Mouse (Mus musculus) forebrain, embryonic 10.5 days (tissue): ENCODE measurements at regions not wholly inside any gene's neighbourhood (a gene's known extent, or its start where the extent isn't known, plus 50 kb on each side); places are given as distances from the start of the nearest gene placed in this dataset.

Experiments
- DNase-seq: peaks from one replicate; pipeline ENCODE4 v3.0.0-alpha.2; 2017; ENCODE audit warnings: low spot score; ENCODE audit errors: extremely low spot score
- H3K27ac ChIP-seq: fragments of 300-500 bp; sonication (generic); 2 replicates; pipeline ENCODE4 v1.5.1; 2016; ENCODE audit warnings: mild to moderate bottlenecking
- H3K27me3 ChIP-seq: fragments of 300-500 bp; sonication (generic); 2 replicates; pipeline ENCODE4 v1.6.1; 2016; ENCODE audit warnings: mild to moderate bottlenecking; ENCODE audit not compliant: poor library complexity, severe bottlenecking
- H3K36me3 ChIP-seq: fragments of 300-500 bp; sonication (generic); replicated peaks from 2 replicates; pipeline ENCODE4 v1.6.1; 2016; ENCODE audit warnings: mild to moderate bottlenecking, moderate library complexity
- H3K4me1 ChIP-seq: fragments of 300-500 bp; sonication (generic); 2 replicates; pipeline ENCODE4 v1.6.1; 2016
- H3K4me3 ChIP-seq: fragments of 300-500 bp; sonication (generic); 2 replicates; pipeline ENCODE4 v1.5.1; 2016; ENCODE audit warnings: mild to moderate bottlenecking, moderate library complexity
- H3K9me3 ChIP-seq: fragments of 300-500 bp; sonication (generic); 2 replicates; pipeline ENCODE4 v1.6.1; 2016; ENCODE audit warnings: mild to moderate bottlenecking, moderate library complexity
- WGBS: fragments of 180-500 bp; shearing (Covaris S2); methylation state at CpG from one replicate; pipeline ENCODE4 v1.1.7; 2016; 5-methylcytosine and 5-hydroxymethylcytosine counted together

DNA sequence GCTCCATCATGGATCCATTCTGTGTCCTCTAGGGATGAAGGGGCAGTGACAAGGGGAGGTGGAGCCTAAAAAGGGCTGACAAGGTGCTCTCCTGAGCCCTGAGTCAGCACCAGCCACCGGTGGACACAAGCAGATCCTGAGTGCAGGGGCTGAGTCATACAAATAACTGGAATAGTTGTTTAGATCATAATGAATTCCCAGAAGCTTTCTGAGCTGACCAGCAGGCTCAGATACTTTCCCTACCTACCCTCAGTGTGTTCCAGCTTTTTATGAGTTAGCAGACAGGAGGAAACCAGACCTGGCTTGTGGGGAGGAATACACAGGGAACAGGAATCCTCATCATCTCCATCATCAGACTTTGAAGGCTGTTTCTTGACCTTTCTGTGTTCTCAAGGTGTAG lies 130.7 kb upstream of the Fggy start:
- no peak for DNase-seq
- Histone ChIP-seq H3K36me3 (no peaks in the 10 kb centered on the region), H3K9me3 (no peaks in the 10 kb centered on the region), H3K4me1 (no peaks in the 10 kb centered on the region), H3K4me3 (no peak overlapping the region), H3K27me3 (no peaks in the 10 kb centered on the region), H3K27ac (no peak overlapping the region)
- WGBS: 74% methylated on average over 1 of the region's 1 CpGs

DNA sequence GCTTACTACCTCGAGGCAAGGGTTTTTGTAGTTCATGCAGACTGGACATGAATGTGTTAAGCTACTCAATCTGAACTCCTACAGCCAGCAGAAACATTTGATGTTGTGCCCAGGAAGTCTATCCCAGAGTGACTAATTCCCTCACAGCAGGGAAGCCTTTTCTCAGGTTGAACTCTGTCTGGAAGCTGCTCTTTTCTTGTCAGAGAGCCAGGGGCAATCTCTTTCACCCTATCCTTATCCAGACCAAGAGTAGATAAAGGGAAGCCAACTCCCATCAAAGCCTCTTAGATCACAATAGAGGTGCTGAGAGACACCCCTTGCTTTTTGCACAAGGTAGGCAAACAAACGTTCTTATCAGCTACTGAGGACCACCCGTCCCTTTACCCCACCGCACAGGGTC lies 122.8 kb upstream of the Fggy start:
- DNase-seq: no peak
- H3K4me3 ChIP-seq: no peak overlapping the region
- 21% methylated on average over 4 of the region's 4 CpGs for WGBS
- H3K27me3 ChIP-seq: no peaks in the 10 kb centered on the region
- H3K36me3 ChIP-seq: no peaks in the 10 kb centered on the region
- H3K4me1 ChIP-seq: peaks cover 9% of the 10 kb centered on the region
- H3K27ac ChIP-seq: no peak overlapping the region
- no peaks in the 10 kb centered on the region for H3K9me3 ChIP-seq

DNA sequence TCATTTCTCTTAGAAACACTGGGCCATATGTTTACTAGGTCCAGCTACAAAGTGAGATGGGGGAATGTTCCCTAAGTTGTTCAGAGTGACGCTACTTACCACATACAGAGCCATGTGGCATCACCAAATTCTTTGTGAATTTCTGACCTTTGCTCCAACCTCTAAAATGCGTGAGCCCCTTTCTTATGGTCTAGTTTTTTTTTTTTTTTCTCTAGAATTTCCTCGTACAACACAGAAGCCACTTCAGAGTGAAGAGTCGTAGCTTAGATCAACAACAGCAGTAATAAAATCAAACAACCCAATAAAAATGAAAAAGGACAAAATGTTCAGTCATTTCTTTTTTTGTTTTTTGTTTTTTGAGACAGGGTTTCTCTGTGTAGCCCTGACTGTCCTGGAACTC lies 122.2 kb upstream of the Fggy start:
- WGBS: 59% methylated on average over 4 of the region's 4 CpGs

GRCm38 (mm10) chr4:95439834-95440233 lies 117.5 kb upstream of the Fggy start:
- H3K4me3 ChIP-seq: no peak overlapping the region
- H3K27ac ChIP-seq: no peak overlapping the region
- no peaks in the 10 kb centered on the region for H3K36me3 ChIP-seq
- H3K27me3 ChIP-seq: no peaks in the 10 kb centered on the region
- no peaks in the 10 kb centered on the region for H3K9me3 ChIP-seq
- 41% methylated on average over 1 of the region's 1 CpGs for WGBS
- no peak for DNase-seq
- peaks cover 16% of the 10 kb centered on the region for H3K4me1 ChIP-seq

More for the DNA sequence above, 122.2 kb upstream of the Fggy start:
- Histone ChIP-seq H3K27ac (no peak overlapping the region), H3K9me3 (no peaks in the 10 kb centered on the region), H3K4me1 (peaks cover 9% of the 10 kb centered on the region), H3K27me3 (no peaks in the 10 kb centered on the region), H3K36me3 (no peaks in the 10 kb centered on the region), H3K4me3 (no peak overlapping the region)
- no peak for DNase-seq

DNA sequence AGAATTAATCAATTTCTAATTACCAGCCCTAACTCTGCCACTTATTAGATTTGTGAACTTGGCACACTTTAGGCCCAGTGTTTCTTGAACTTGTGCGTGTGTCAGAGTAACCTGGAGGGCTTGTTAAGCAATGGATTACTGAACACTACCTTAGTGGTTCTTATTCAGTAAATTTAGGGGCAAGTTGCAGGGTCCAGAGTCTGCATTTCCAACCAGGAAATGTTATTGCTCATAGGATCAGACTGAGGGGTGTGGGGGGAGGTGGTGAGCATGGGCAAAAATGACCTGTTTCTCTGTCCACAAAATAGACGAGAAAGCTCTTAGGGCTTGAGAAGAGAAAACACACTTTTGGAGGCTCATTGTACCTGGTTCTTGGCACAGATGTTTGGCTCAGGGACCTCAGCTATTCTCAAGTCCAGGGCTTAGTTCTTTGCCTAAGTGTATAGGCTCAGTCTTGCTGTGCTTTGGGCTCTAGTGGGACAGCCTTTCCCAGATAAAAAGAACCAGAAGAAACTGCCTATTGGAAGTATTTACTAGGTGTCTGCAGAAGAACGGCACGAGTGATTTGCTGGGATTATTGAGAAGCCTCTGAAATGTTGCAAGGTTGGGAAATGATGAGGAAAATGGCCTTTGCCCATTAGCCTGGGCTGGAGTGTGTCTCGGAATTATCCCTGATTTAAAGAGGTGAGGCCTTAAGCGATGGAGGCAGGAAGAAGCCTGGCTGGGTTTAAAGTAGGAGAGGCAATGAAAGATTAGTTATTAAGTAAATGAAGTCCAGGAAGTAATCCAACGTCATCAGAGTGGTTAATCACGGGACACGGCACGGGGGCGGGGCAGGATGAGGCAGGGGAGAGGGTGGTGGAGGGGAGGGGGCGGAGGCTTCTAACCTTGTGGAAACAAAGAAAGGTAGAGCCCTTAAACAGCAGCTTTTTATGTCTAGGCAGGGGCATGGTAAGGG lies 113.2 kb upstream of the Fggy start:
- no peak for DNase-seq
- Histone ChIP-seq H3K27me3 (no peaks in the 10 kb centered on the region), H3K36me3 (no peaks in the 10 kb centered on the region), H3K27ac (no peak overlapping the region), H3K4me3 (no peak overlapping the region), H3K9me3 (no peaks in the 10 kb centered on the region), H3K4me1 (peaks cover 14% of the 10 kb centered on the region)
- WGBS: 63% methylated on average over 12 of the region's 12 CpGs

- no peak overlapping the region for H3K27ac ChIP-seq
- H3K27me3 ChIP-seq: no peaks in the 10 kb centered on the region
- WGBS: 74% methylated on average over 1 of the region's 1 CpGs
- DNase-seq: no peak
- H3K4me3 ChIP-seq: no peak overlapping the region
- H3K4me1 ChIP-seq: no peaks in the 10 kb centered on the region
- no peaks in the 10 kb centered on the region for H3K9me3 ChIP-seq
- H3K36me3 ChIP-seq: no peaks in the 10 kb centered on the region
Observed at GRCm38 (mm10) chr4:95450286-95450685, 107.0 kb upstream of the Fggy start.

- Histone ChIP-seq H3K9me3 (no peaks in the 10 kb centered on the region), H3K4me3 (no peak overlapping the region), H3K27ac (no peak overlapping the region), H3K27me3 (no peaks in the 10 kb centered on the region), H3K4me1 (no peaks in the 10 kb centered on the region), H3K36me3 (no peaks in the 10 kb centered on the region)
- 94% methylated on average over 3 of the region's 3 CpGs for WGBS
- DNase-seq: no peak
Observed at GRCm38 (mm10) chr4:95451831-95452230, 105.5 kb upstream of the Fggy start.

- no peak for DNase-seq
- WGBS: 83% methylated on average over 1 of the region's 1 CpGs
- no peaks in the 10 kb centered on the region for H3K36me3 ChIP-seq
- no peaks in the 10 kb centered on the region for H3K27me3 ChIP-seq
- no peak overlapping the region for H3K27ac ChIP-seq
- H3K4me1 ChIP-seq: peaks cover 4% of the 10 kb centered on the region; the same call in 1 of the 2 replicates
- H3K4me3 ChIP-seq: no peak overlapping the region
- no peaks in the 10 kb centered on the region for H3K9me3 ChIP-seq
Observed at GRCm38 (mm10) chr4:95456318-95456717, 101.0 kb upstream of the Fggy start.

- 92% methylated on average over 5 of the region's 5 CpGs for WGBS
- Histone ChIP-seq H3K36me3 (no peaks in the 10 kb centered on the region), H3K27me3 (no peaks in the 10 kb centered on the region), H3K9me3 (no peaks in the 10 kb centered on the region), H3K4me3 (no peak overlapping the region), H3K27ac (no peak overlapping the region), H3K4me1 (peaks cover 4% of the 10 kb centered on the region; the same call in 1 of the 2 replicates)
- DNase-seq: no peak
Observed at GRCm38 (mm10) chr4:95456943-95457342, 100.4 kb upstream of the Fggy start.

GRCm38 (mm10) chr4:95462476-95462875 lies 94.8 kb upstream of the Fggy start:
- peaks cover 7% of the 10 kb centered on the region; the same call in 1 of the 2 replicates for H3K4me1 ChIP-seq
- H3K36me3 ChIP-seq: no peaks in the 10 kb centered on the region
- H3K27ac ChIP-seq: no peak overlapping the region
- no peaks in the 10 kb centered on the region for H3K27me3 ChIP-seq
- no peaks in the 10 kb centered on the region for H3K9me3 ChIP-seq
- WGBS: 85% methylated on average over 3 of the region's 3 CpGs
- H3K4me3 ChIP-seq: no peak overlapping the region
- no peak for DNase-seq

DNA sequence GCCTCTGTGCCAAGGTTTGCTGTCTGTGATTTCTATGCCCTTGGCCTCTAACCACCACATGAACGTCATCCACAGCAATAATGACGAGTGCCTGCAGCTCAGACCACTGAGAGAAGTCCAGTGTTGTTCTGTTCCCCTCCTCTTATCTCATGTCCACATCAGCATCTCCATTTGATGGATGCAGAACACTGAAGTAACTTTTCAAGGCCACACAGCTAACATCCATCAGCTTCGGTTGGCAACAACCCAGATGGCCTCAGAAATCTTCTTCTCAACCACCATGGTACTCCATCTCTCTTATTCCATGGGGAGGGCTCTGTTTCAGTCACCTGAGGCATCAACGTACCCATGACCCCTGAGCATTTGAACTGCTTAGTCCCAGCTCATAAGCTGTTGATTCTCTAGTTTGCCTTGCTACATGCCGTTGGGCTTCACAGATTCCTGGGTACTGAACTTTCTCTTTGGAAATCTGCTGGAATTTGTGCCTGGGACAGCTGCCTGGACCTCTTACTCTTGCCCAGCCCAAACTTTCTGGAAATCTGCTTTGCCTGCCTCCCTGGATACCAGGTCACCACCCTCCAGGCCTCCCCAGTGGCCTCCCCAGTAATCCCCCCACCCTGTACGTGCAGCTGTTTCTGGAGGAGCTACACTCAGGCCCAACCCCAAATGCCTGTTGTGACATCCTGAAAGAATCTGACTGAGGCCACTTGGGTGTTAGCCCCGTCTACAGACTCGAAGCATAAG lies 94.1 kb upstream of the Fggy start:
- WGBS: 83% methylated on average over 8 of the region's 8 CpGs
- no peak overlapping the region for H3K4me3 ChIP-seq
- DNase-seq: no peak

GRCm38 (mm10) chr4:95466647-95467046 lies 90.7 kb upstream of the Fggy start:
- Histone ChIP-seq H3K4me1 (0 out of 2 replicates have a peak, but pooled peaks cover 2% of the 10 kb centered on the region), H3K27ac (no peak overlapping the region), H3K4me3 (no peak overlapping the region), H3K36me3 (no peaks in the 10 kb centered on the region), H3K27me3 (no peaks in the 10 kb centered on the region), H3K9me3 (no peaks in the 10 kb centered on the region)
- WGBS: 73% methylated on average over 2 of the region's 2 CpGs
- DNase-seq: no peak

More for the DNA sequence above, 94.1 kb upstream of the Fggy start:
- H3K27ac ChIP-seq: 0 out of 2 replicates have a peak overlapping the region, but pooled peaks have one; percentile 31
- H3K4me1 ChIP-seq: peaks cover 7% of the 10 kb centered on the region; the same call in 1 of the 2 replicates
- no peaks in the 10 kb centered on the region for H3K27me3 ChIP-seq
- H3K36me3 ChIP-seq: no peaks in the 10 kb centered on the region
- no peaks in the 10 kb centered on the region for H3K9me3 ChIP-seq

DNA sequence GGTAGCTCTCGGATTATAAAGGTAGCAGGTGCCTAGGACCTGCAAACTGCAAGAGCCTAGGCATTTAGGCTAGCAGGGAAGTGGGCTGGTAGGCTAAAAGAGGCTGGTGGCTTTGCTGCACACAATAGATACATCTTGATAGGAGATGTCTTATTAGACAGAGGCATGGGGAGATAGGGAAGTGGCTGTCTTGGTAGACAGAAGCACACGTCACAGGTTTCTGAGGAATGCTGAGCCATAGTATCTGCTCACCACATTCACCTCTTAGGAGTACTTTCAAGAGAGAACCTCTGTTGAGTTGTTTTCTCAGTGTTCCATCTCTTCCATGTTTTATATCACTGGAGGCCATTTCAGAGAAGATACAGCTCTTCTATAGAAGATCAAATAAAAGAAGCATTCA lies 89.8 kb upstream of the Fggy start:
- Histone ChIP-seq H3K4me3 (no peak overlapping the region), H3K27ac (no peak overlapping the region), H3K27me3 (no peaks in the 10 kb centered on the region), H3K4me1 (0 out of 2 replicates have a peak, but pooled peaks cover 2% of the 10 kb centered on the region), H3K36me3 (no peaks in the 10 kb centered on the region), H3K9me3 (no peaks in the 10 kb centered on the region)
- 82% methylated on average over 2 of the region's 2 CpGs for WGBS
- DNase-seq: no peak
